Mouse (Mus musculus) lung, embryonic 16.5 days (tissue): ENCODE measurements around the gene Capn1. TPM values are rescaled to one million over a fixed set of nuclear protein-coding genes. Genes with fewer than 3 reads are reported as not detected.

Experiments used
- ATAC-seq: fragments of 200-750 bp; cut with Nextera tagmentation; 2 replicates; pipeline ENCODE4 v1.8.0; 2017; ENCODE audit warnings: low read depth, mild to moderate bottlenecking, moderate library complexity
- H3K27ac ChIP-seq: fragments of 300-500 bp; sonication (generic); 2 replicates; pipeline ENCODE4 v1.5.1; 2014; ENCODE audit warnings: mild to moderate bottlenecking, control low read depth, low read length
- H3K27me3 ChIP-seq: fragments of 300-500 bp; sonication (generic); 2 replicates; pipeline ENCODE4 v1.6.1; 2014; ENCODE audit warnings: low read depth, low read length, mixed read lengths; ENCODE audit not compliant: control insufficient read depth, insufficient read depth
- H3K36me3 ChIP-seq: fragments of 300-500 bp; sonication (generic); 2 replicates; pipeline ENCODE4 v1.6.1; 2014; ENCODE audit warnings: low read length; ENCODE audit not compliant: control insufficient read depth, insufficient read depth
- H3K4me1 ChIP-seq: fragments of 300-500 bp; sonication (generic); replicated peaks from 2 replicates; pipeline ENCODE4 v1.6.1; 2014; ENCODE audit warnings: low read length, mixed read lengths; ENCODE audit not compliant: control insufficient read depth, insufficient read depth
- H3K4me2 ChIP-seq: fragments of 300-500 bp; sonication (generic); 2 replicates; pipeline ENCODE4 v1.6.1; 2014; ENCODE audit warnings: low read depth, low read length, control low read depth
- H3K4me3 ChIP-seq: fragments of 300-500 bp; sonication (generic); 2 replicates; pipeline ENCODE4 v1.5.1; 2014; ENCODE audit warnings: mild to moderate bottlenecking, low read length, control low read depth
- H3K9ac ChIP-seq: fragments of 300-500 bp; sonication (generic); 2 replicates; pipeline ENCODE4 v1.6.1; 2014; ENCODE audit warnings: low read length, control low read depth
- H3K9me3 ChIP-seq: fragments of 300-500 bp; sonication (generic); 2 replicates; pipeline ENCODE4 v1.6.1; 2016; ENCODE audit warnings: low read length; ENCODE audit not compliant: control insufficient read depth
- WGBS: fragments of 180-500 bp; shearing (Covaris S2); extraction: QIAGEN DNeasy Blood & Tissue Kit; methylation state at CpG from one replicate; pipeline ENCODE4 v1.1.7; 2014; 5-methylcytosine and 5-hydroxymethylcytosine counted together
- polyA plus RNA-seq: library from polyadenylated mRNA; unstranded; fragments of >200 nt; fragmentation: Nextera tagmentation; extraction: Ambion mirVana; gene quantifications from 2 replicates; pipeline ENCODE4 v1.2.1, GENCODE M21; 2015

Capn1 gene
- polyA plus RNA-seq, 1 experiment from 2014 or later, result 12.8 TPM

GRCm38 (mm10) chr19:5988027-5988814 is 27.5 kb downstream of the Capn1 start:
- Histone ChIP-seq H3K27me3 (no peaks in the 10 kb centered on the region), H3K4me2 (no peak overlapping the region), H3K4me1 (peaks cover 17% of the 10 kb centered on the region), H3K36me3 (no peaks in the 10 kb centered on the region), H3K27ac (peak overlapping the region; percentile 42; the same call in 1 of the 2 replicates), H3K4me3 (no peak overlapping the region), H3K9me3 (no peaks in the 10 kb centered on the region), H3K9ac (peak overlapping the region; percentile 58; the same call in 1 of the 2 replicates)
- ATAC-seq, result peak; percentile 20
- WGBS, result 41% methylated on average over 5 of the region's 5 CpGs

- H3K4me1 ChIP-seq, result peaks cover 17% of the 10 kb centered on the region
- H3K36me3 ChIP-seq, result no peaks in the 10 kb centered on the region
- no peak within 1 kb of the TSS for H3K27ac ChIP-seq
- H3K9me3 ChIP-seq, result no peaks in the 10 kb centered on the region
- H3K4me2 ChIP-seq, result no peak within 1 kb of the TSS
- ATAC-seq, result no peak
- H3K9ac ChIP-seq, result no peak within 1 kb of the TSS
- no peak within 1 kb of the TSS for H3K4me3 ChIP-seq
- no peaks in the 10 kb centered on the region for H3K27me3 ChIP-seq
- 53% methylated on average over 4 of the region's 4 CpGs for WGBS
Measured at GRCm38 (mm10) chr19:5986043-5986442, 29.7 kb downstream of the Capn1 start, which contains the start of gene Slc22a20. Gene Slc22a20 (minus strand): TSS chr19:5986143.

GRCm38 (mm10) chr19:5980477-5980876 is 35.2 kb downstream of the Capn1 start:
- ATAC-seq, result no peak

GRCm38 (mm10) chr19:5977717-5978116 is 38.0 kb downstream of the Capn1 start:
- H3K36me3 ChIP-seq, result no peaks in the 10 kb centered on the region
- 71% methylated on average over 3 of the region's 3 CpGs for WGBS
- no peak overlapping the region for H3K4me3 ChIP-seq
- ATAC-seq, result no peak
- H3K9me3 ChIP-seq, result no peaks in the 10 kb centered on the region
- no peaks in the 10 kb centered on the region for H3K27me3 ChIP-seq
- H3K4me2 ChIP-seq, result no peak overlapping the region
- no peak overlapping the region for H3K9ac ChIP-seq
- H3K27ac ChIP-seq, result no peak overlapping the region
- H3K4me1 ChIP-seq, result no peaks in the 10 kb centered on the region

More at GRCm38 (mm10) chr19:5980477-5980876, 35.2 kb downstream of the Capn1 start:
- Histone ChIP-seq H3K4me2 (no peak overlapping the region), H3K27me3 (no peaks in the 10 kb centered on the region), H3K27ac (no peak overlapping the region), H3K4me1 (no peaks in the 10 kb centered on the region), H3K4me3 (no peak overlapping the region), H3K36me3 (no peaks in the 10 kb centered on the region), H3K9ac (no peak overlapping the region), H3K9me3 (no peaks in the 10 kb centered on the region)
- 65% methylated on average over 9 of the region's 9 CpGs for WGBS

- 52% methylated on average over 4 of the region's 4 CpGs for WGBS
- no peak overlapping the region for H3K9ac ChIP-seq
- H3K27ac ChIP-seq, result no peak overlapping the region
- ATAC-seq, result peak; percentile 76
- H3K4me3 ChIP-seq, result no peak overlapping the region
- no peak overlapping the region for H3K4me2 ChIP-seq
- H3K4me1 ChIP-seq, result no peaks in the 10 kb centered on the region
- H3K27me3 ChIP-seq, result no peaks in the 10 kb centered on the region
- H3K36me3 ChIP-seq, result no peaks in the 10 kb centered on the region
- H3K9me3 ChIP-seq, result no peaks in the 10 kb centered on the region
Measured at GRCm38 (mm10) chr19:5975676-5976075, 40.0 kb downstream of the Capn1 start.

GRCm38 (mm10) chr19:5975112-5975511 is 40.6 kb downstream of the Capn1 start:
- Histone ChIP-seq H3K36me3 (no peaks in the 10 kb centered on the region), H3K4me1 (no peaks in the 10 kb centered on the region), H3K27ac (no peak overlapping the region), H3K27me3 (no peaks in the 10 kb centered on the region), H3K4me3 (no peak overlapping the region), H3K9ac (no peak overlapping the region), H3K9me3 (no peaks in the 10 kb centered on the region), H3K4me2 (no peak overlapping the region)
- 61% methylated on average over 4 of the region's 4 CpGs for WGBS
- peak; percentile 31; the same call in 1 of the 2 replicates for ATAC-seq

- H3K4me1 ChIP-seq, result peaks cover 12% of the 10 kb centered on the region
- H3K9ac ChIP-seq, result no peak overlapping the region
- ATAC-seq, result no peak
- no peak overlapping the region for H3K27ac ChIP-seq
- H3K4me3 ChIP-seq, result no peak overlapping the region
- no peaks in the 10 kb centered on the region for H3K36me3 ChIP-seq
- no peaks in the 10 kb centered on the region for H3K9me3 ChIP-seq
- no peak overlapping the region for H3K4me2 ChIP-seq
- H3K27me3 ChIP-seq, result no peaks in the 10 kb centered on the region
- WGBS, result 73% methylated on average over 10 of the region's 10 CpGs
Measured at GRCm38 (mm10) chr19:5967664-5968063, 48.0 kb downstream of the Capn1 start.

GRCm38 (mm10) chr19:5966786-5967185 is 48.9 kb downstream of the Capn1 start:
- H3K27ac ChIP-seq, result no peak overlapping the region
- ATAC-seq, result no peak
- H3K4me2 ChIP-seq, result no peak overlapping the region
- H3K9ac ChIP-seq, result no peak overlapping the region
- no peaks in the 10 kb centered on the region for H3K27me3 ChIP-seq
- H3K9me3 ChIP-seq, result no peaks in the 10 kb centered on the region
- peaks cover 17% of the 10 kb centered on the region for H3K4me1 ChIP-seq
- H3K4me3 ChIP-seq, result no peak overlapping the region
- H3K36me3 ChIP-seq, result no peaks in the 10 kb centered on the region
- 54% methylated on average over 6 of the region's 6 CpGs for WGBS

GRCm38 (mm10) chr19:5965910-5966309 is 49.8 kb downstream of the Capn1 start:
- Histone ChIP-seq H3K4me1 (peaks cover 17% of the 10 kb centered on the region), H3K36me3 (no peaks in the 10 kb centered on the region), H3K9me3 (no peaks in the 10 kb centered on the region), H3K4me2 (no peak overlapping the region), H3K4me3 (no peak overlapping the region), H3K9ac (no peak overlapping the region), H3K27me3 (no peaks in the 10 kb centered on the region), H3K27ac (no peak overlapping the region)
- no peak for ATAC-seq
- 89% methylated on average over 2 of the region's 2 CpGs for WGBS
